Mouse (Mus musculus) gastrocnemius, postnatal 36 days (tissue): Measurements from ENCODE around the gene Calcrl. TPM values are rescaled to one million over a fixed set of nuclear protein-coding genes. Genes with fewer than 3 reads are reported as not detected.

Source experiments
- DNase-seq, 2 experiments: peaks; one replicate each; pipeline ENCODE4 v3.0.0; 2022
- intact Hi-C: fragments of 180-260 bp; cut with DNase I; formaldehyde crosslinking; loops from one replicate; pipeline ENCODE4 v1.15.1; 2025
- total RNA-seq, 2 experiments: library from RNA; stranded (reverse); gene quantifications; 2 replicates each; pipeline ENCODE4 v1.2.3; 2021

Gene Calcrl
- total RNA-seq, 2 experiments from 2014 or later, result 10.5 TPM

GRCm38 (mm10) chr2:84343756-84344155, 81.5 kb downstream of the Calcrl start:
- intact Hi-C loops, result no loop called here
- DNase-seq, result no peak

- intact Hi-C loops, result no loop called here
Measured at GRCm38 (mm10) chr2:84337774-84338450, 87.3 kb downstream of the Calcrl start.

GRCm38 (mm10) chr2:84336331-84336730, 88.9 kb downstream of the Calcrl start:
- intact Hi-C loops, result no loop called here
- no peak for DNase-seq

More at GRCm38 (mm10) chr2:84337774-84338450, 87.3 kb downstream of the Calcrl start:
- DNase-seq, result no peak

GRCm38 (mm10) chr2:84316185-84316805, 108.9 kb downstream of the Calcrl start:
- no peak for DNase-seq
- intact Hi-C loops, result no loop called here

GRCm38 (mm10) chr2:84296517-84296916, 128.7 kb downstream of the Calcrl start:
- intact Hi-C loops, result no loop called here
- no peak for DNase-seq

GRCm38 (mm10) chr2:84295068-84295467, 130.1 kb downstream of the Calcrl start:
- intact Hi-C loops, result no loop called here
- DNase-seq, result no peak

DNA sequence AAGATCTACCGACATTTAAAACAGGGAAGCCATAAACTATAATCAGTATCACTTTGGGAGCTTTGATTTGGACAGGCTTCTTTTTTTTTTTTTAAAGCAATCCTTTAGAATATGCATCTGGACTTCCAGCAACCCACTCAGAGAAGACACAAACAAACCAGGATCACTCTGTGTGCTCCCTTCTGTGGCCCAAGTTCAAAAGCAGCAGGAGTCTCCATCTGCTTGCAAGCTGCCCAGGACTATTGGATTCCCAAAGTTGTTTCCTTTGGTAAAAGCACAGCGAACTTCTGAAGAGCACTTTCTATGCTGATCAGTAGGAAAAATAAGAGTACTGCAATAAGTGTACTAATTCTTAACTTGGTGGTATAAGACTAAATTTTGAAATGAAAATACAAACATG, 130.6 kb downstream of the Calcrl start:
- no peak for DNase-seq
- intact Hi-C loops, result no loop called here

DNA sequence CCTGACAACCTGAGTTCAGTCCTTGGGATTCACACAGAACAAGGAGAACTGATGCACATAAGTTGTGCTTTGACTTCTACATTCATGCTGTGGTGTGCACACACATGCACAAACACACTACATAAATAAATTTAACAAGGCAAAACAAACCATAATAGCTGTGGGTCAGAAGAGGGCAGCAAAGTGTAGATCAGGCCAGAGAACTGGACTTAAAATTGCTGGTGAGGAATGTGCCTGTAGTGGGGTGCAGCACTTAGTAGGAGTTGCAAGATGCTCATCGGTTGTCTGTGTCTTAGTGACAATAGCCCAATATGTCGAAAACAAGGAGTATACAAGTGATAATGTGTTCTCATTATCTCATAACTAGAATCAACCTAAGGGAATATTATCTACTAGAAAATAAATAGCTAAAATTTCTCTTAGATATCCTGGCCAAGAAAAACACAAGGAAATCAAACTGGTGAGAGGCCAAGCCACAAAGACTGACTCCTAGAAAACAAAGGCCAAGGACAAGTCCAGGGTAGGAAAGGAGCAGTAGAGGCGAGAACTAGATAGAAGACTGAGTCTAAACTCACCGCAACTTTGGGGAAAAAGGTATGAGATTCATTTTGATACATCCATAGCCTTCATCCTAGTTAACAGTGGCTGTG, 132.7 kb downstream of the Calcrl start:
- DNase-seq, result no peak
- intact Hi-C loops, result no loop called here

- no peak for DNase-seq
- intact Hi-C loops, result no loop called here
Measured at GRCm38 (mm10) chr2:84288940-84289557, 136.2 kb downstream of the Calcrl start.

Other genes with a start within 250 kb of the Calcrl start
- gene Tfpi, start 51.4 kb upstream of the Calcrl start, total RNA-seq, result 1 to 10 TPM; 2.1 to 2.3 TPM
- 10 to 100 TPM; 28.8 to 29.9 TPM for gene Ctnnd1, start 225.4 kb upstream of the Calcrl start, total RNA-seq
- gene Btbd18, start 233.7 kb upstream of the Calcrl start, total RNA-seq, result not detected
- gene Selenoh, start 245.4 kb upstream of the Calcrl start, total RNA-seq, result 10 to 100 TPM in 1 of 2 experiments, 1 to 10 TPM in 1; 6.8 to 13.0 TPM